Mouse (Mus musculus) heart, postnatal 14 days (tissue): ENCODE results near the gene Fancc. TPM values are rescaled to one million over a fixed set of nuclear protein-coding genes. Genes with fewer than 3 reads are reported as not detected.
"Not testable (repeated sequence)": the region's sequence is repeated elsewhere in the genome, so short reads cannot be mapped to it uniquely, and the experiment has no call there.

Source experiments
- DNase-seq, 2 experiments: peaks; one replicate each; pipeline ENCODE4 v3.0.0; 2021 to 2022
- intact Hi-C: fragments of 180-260 bp; cut with DNase I; formaldehyde crosslinking; loops from one replicate; pipeline ENCODE4 v1.15.1; 2025
- total RNA-seq, 2 experiments: library from RNA; stranded (reverse); gene quantifications; 2 replicates each; pipeline ENCODE4 v1.2.3; 2021

Gene Fancc
- total RNA-seq, 2 experiments from 2014 or later: 5.0 to 6.9 TPM

- peak in 1 of 2 experiments; percentile 22 for DNase-seq
- intact Hi-C loops: loop anchor here (5.0 kb wide), 1 partner anchor 83 kb away; no protein-coding TSS in a partner anchor
These were observed 171.9 kb downstream of the Fancc start for GRCm38 (mm10) chr13:63324978-63325848.

DNA sequence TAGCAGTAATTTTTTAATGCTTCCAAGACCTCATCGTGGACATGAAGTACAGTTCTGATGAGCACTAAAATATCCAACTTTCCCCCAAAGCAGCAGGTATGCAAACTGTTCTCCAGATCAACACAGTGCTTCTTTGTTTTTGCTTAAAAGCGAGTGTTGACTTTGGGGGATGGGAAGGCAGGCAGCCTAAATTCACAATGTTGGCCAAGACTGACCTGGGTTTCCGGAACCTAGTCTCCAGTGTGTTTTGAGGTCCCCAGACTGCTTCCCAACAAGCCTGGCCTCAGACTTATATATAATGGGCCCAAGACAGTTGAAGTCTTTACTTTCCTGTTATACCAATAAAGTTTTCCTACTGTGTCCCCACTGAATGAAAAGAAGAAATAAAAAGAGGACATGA lies 172.8 kb downstream of the Fancc start:
- DNase-seq: peak in 1 of 2 experiments; percentile 10
- intact Hi-C loops: no loop called here

DNA sequence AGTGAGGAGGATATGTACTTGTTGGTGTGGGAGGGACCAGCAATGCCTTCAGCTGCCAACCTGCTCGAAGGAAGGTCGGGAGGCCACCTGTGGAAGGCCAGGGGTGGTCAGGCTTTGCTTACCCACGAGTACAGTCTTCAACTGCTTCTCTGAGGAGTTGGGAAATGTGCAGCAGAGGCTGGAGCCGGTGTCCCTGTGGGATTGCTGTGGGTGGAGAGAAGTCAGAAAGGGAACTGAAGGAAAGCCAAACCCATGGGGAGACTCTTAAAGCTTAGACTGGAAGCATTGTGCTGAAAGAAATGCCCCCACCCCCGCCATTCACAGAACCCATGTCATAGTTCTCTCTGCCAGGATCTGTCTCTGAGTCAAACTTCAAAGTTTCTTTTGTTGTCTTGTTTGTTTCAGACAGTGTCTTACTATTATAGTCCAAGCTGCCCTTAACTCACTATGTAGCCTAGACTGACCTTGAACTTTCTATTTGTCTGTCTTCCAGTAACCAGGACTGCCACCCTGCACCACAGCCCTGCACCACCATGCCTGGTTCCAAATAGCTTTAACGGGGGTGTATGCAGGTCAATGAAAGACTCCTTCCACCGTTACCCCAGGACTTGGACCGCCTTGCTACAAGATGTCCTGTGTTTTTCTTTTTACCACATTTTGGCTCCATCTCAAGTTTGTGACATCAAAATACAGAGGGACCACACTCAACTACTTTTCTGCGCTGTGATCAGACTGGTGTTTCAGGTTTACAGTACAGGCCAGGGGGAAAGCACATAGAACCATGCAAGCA lies 173.6 kb downstream of the Fancc start:
- intact Hi-C loops: no loop called here
- peak; percentile 41 to 55 for DNase-seq

- intact Hi-C loops: no loop called here
- DNase-seq: peak in 1 of 2 experiments; percentile 10
These were observed 174.3 kb downstream of the Fancc start for GRCm38 (mm10) chr13:63322756-63323155.

DNA sequence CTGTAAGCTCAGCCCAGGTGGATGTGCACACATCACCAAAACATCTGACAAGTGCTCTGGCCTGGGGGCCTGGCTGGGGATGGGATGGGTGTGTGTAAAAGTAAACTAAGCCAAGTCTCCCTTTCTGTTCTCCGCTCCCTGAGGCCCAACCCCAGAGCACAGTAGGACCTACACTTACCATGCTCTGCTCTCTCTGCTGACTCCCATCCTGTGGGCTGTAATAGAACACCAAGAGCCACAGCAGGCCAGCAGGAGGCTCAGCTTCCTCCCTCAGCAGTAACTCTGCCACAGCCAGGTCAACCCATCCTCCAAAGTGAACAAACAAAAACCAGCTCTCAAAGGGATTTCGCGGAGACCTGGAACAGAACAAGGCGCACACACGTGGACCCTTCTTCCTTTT lies 175.4 kb downstream of the Fancc start:
- intact Hi-C loops: no loop called here
- DNase-seq: no peak

GRCm38 (mm10) chr13:63319814-63320213 lies 177.3 kb downstream of the Fancc start:
- no peak for DNase-seq
- intact Hi-C loops: no loop called here

GRCm38 (mm10) chr13:63317681-63318104 lies 179.4 kb downstream of the Fancc start:
- no peak for DNase-seq
- intact Hi-C loops: no loop called here

DNA sequence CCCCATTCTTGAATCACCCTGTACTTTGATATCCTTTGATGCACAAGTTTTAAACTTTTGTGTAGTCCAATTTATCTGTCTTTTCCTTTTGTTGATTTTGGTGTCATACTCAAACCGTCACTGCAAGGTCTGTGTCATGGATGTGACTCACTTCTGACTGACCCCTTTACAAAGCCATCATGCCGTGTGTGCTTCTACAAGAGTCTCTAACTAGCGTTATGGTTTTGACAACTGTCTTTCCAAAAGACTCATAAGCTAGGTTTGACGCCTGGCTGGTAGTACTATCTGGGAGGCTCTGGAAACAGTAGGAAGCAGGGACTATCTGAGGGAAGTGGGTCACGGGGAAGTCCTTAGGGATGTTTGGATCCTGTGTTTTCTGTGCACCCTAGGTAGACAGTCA lies 180.7 kb downstream of the Fancc start:
- intact Hi-C loops: no loop called here
- DNase-seq: no peak

- intact Hi-C loops: no loop called here
- no peak for DNase-seq
These were observed 181.3 kb downstream of the Fancc start for GRCm38 (mm10) chr13:63315777-63316176.

DNA sequence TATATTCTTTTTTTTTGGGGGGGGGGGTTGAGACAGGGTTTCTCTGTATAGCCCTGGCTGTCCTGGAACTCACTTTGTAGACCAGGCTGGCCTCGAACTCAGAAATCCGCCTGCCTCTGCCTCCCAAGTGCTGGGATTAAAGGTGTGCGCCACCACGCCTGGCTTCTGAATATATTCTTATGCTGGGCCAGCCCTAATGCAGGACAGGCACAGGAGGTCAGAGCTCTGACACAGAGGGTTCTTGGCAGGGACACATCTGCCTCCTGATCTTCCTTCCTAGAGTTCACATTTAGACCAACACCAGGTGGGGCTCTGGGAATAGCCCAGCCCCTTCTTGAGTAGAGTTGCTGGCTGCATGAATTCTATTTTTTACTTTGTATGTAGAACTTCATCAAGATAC lies 182.0 kb downstream of the Fancc start:
- DNase-seq, intact Hi-C loops: not testable (repeated sequence)

GRCm38 (mm10) chr13:63314608-63314920 lies 182.5 kb downstream of the Fancc start:
- intact Hi-C loops: no loop called here
- no peak for DNase-seq

- intact Hi-C loops: no loop called here
- no peak for DNase-seq
These were observed 183.1 kb downstream of the Fancc start for GRCm38 (mm10) chr13:63313748-63314607.

DNA sequence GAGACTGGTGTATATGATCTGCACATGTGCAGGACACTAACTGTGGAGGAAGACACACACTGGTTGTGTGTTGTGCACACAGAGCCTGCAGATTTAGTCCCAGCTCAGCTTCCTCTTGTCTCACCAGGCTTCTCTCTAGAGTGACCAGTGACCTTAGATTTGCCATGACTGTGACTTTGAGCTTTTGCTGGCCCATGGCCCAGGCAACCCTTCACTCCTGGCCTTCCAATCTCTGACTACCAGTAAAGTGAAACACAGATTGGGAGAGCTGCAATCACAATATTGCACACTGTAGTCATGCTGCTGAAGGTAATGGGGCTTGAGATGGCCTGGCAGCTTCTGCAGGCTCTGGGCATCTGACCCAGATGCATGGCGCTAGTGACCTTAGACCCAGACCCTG lies 183.8 kb downstream of the Fancc start:
- intact Hi-C loops: no loop called here
- DNase-seq: peak; percentile 35 to 66

DNA sequence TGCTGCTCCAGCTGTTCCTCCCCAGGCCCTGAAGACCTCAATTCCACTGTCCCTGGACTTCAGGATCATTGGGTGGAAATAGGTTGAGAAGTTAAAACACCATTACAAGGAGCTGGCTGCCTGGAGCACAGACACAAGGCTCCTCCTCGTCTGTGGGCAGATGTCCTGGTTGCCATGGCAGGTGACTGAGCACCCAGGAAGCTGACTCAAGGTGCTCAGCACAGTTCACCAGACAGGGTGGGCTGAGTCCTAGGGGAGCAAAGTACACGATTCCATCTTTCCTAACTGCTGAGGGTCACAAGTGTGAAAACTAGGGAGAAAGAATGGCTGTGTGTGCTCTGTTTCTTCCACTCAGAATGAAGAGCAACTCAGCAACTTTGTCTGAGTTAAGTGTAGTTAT lies 185.9 kb downstream of the Fancc start:
- DNase-seq: no peak
- intact Hi-C loops: no loop called here

GRCm38 (mm10) chr13:63309563-63309962 lies 187.5 kb downstream of the Fancc start:
- intact Hi-C loops: no loop called here
- no peak for DNase-seq

DNA sequence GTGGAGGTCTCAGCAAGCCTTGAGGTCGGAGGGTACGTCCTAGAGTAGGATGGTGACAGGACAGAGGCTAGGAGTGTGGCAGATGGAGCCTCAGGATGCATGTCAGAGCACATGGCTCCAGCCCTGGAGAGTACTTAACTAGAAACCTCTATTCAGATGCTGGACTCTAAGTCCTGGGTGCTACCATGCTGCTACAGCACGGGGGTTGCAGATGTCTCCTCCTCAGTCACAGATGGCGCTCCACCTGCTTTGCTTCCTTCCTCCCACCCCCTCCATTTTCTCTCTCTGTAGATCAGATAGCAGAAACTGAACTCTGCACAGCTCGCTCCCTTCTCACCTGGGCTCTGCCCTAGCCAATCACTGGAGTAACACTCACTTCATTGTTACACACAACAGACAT lies 190.3 kb downstream of the Fancc start:
- DNase-seq: no peak
- intact Hi-C loops: no loop called here

GRCm38 (mm10) chr13:63305160-63306011 lies 191.7 kb downstream of the Fancc start:
- intact Hi-C loops: no loop called here
- DNase-seq: no peak

- intact Hi-C loops: no loop called here
- DNase-seq: no peak
These were observed 192.3 kb downstream of the Fancc start for GRCm38 (mm10) chr13:63304799-63305159.

- intact Hi-C loops: no loop called here
- no peak for DNase-seq
These were observed 192.8 kb downstream of the Fancc start for GRCm38 (mm10) chr13:63304124-63304792.
